Mouse (Mus musculus) layer of hippocampus, adult 9-10 months (tissue): ENCODE data around the gene 4931429L15Rik.
A peak's percentile ranks its signal among the peaks of the same experiment; 100 is the strongest.
"Not testable (repeated sequence)": the region's sequence is repeated elsewhere in the genome, so short reads cannot be mapped to it uniquely, and the experiment has no call there.

Experiments used
- DNase-seq: peaks from one replicate; pipeline ENCODE4 v3.0.0; 2022; ENCODE audit warnings: low spot score

The 4931429L15Rik gene

GRCm38 (mm10) chr9:46319886-46320285 is at the start of gene 4931429L15Rik:
Gene 4931429L15Rik (minus strand): TSS chr9:46319986.
- not testable (repeated sequence) for DNase-seq

- no peak for DNase-seq
These were observed 42.7 kb upstream of the 4931429L15Rik start for GRCm38 (mm10) chr9:46362459-46362858.

- no peak for DNase-seq
These were observed 41.8 kb upstream of the 4931429L15Rik start for GRCm38 (mm10) chr9:46361461-46362111.

- peak; percentile 56 for DNase-seq
These were observed 34.2 kb upstream of the 4931429L15Rik start for GRCm38 (mm10) chr9:46353992-46354391.

- no peak for DNase-seq
These were observed 33.5 kb upstream of the 4931429L15Rik start for GRCm38 (mm10) chr9:46353330-46353724.

- no peak for DNase-seq
These were observed 33.0 kb upstream of the 4931429L15Rik start for GRCm38 (mm10) chr9:46352651-46353329.

- no peak for DNase-seq
These were observed 30.7 kb upstream of the 4931429L15Rik start for GRCm38 (mm10) chr9:46350451-46350981.

- DNase-seq: no peak
These were observed 26.3 kb upstream of the 4931429L15Rik start for GRCm38 (mm10) chr9:46345887-46346665.

GRCm38 (mm10) chr9:46339051-46339652 is 19.4 kb upstream of the 4931429L15Rik start:
- DNase-seq: no peak

GRCm38 (mm10) chr9:46338384-46338783 is 18.6 kb upstream of the 4931429L15Rik start:
- DNase-seq: no peak

- DNase-seq: no peak
These were observed 18.1 kb upstream of the 4931429L15Rik start for GRCm38 (mm10) chr9:46337852-46338291.

GRCm38 (mm10) chr9:46337331-46337730 is 17.5 kb upstream of the 4931429L15Rik start:
- DNase-seq: no peak

GRCm38 (mm10) chr9:46336294-46336693 is 16.5 kb upstream of the 4931429L15Rik start:
- DNase-seq: not testable (repeated sequence)

- DNase-seq: no peak
These were observed 15.7 kb upstream of the 4931429L15Rik start for GRCm38 (mm10) chr9:46335461-46335995.

GRCm38 (mm10) chr9:46334471-46335025 is 14.8 kb upstream of the 4931429L15Rik start:
- no peak for DNase-seq

GRCm38 (mm10) chr9:46331301-46331700 is 11.5 kb upstream of the 4931429L15Rik start:
- DNase-seq: no peak

GRCm38 (mm10) chr9:46330586-46330895 is 10.8 kb upstream of the 4931429L15Rik start:
- DNase-seq: no peak

- DNase-seq: no peak
These were observed 10.2 kb upstream of the 4931429L15Rik start for GRCm38 (mm10) chr9:46329801-46330585.

GRCm38 (mm10) chr9:46329250-46329648 is 9.5 kb upstream of the 4931429L15Rik start:
- no peak for DNase-seq

- no peak for DNase-seq
These were observed 8.9 kb upstream of the 4931429L15Rik start for GRCm38 (mm10) chr9:46328572-46329249.
